Mouse (Mus musculus): Measurements from ENCODE around the gene Trappc5.

GRCm38 (mm10) chr8:3701491-3701890, 25.4 kb downstream of the Trappc5 start:
- TF ChIP-seq CTCF (IDR thresholded peaks at IDR 0.05; ENCODE audit: low read depth, low read length): no peak
- no peak for TF ChIP-seq POLR2A (IDR thresholded peaks at IDR 0.05; ENCODE audit: extremely low read depth, insufficient read depth, low read length)
